Mouse (Mus musculus) liver, embryonic 13.5 days (tissue): ENCODE data around the gene Dleu7. TPM values are rescaled to one million over a fixed set of nuclear protein-coding genes. Genes with fewer than 3 reads are reported as not detected.

Experiments
- ATAC-seq: fragments of 200-750 bp; cut with Nextera tagmentation; 2 replicates; pipeline ENCODE4 v1.8.0; 2017; ENCODE audit warnings: low read depth, mild to moderate bottlenecking, moderate number of reproducible peaks, moderate library complexity
- DNase-seq: peaks from one replicate; pipeline ENCODE4 v3.0.0; 2022
- H3K27ac ChIP-seq: fragments of 300-500 bp; sonication (generic); 2 replicates; pipeline ENCODE4 v1.5.1; 2015; ENCODE audit warnings: moderate library complexity, mild to moderate bottlenecking, inconsistent platforms
- H3K27me3 ChIP-seq: fragments of 300-500 bp; sonication (generic); 2 replicates; pipeline ENCODE4 v1.6.1; 2015; ENCODE audit warnings: mild to moderate bottlenecking, inconsistent platforms
- H3K36me3 ChIP-seq: fragments of 300-500 bp; sonication (generic); 2 replicates; pipeline ENCODE4 v1.6.1; 2015; ENCODE audit warnings: mild to moderate bottlenecking, inconsistent platforms
- H3K4me1 ChIP-seq: fragments of 300-500 bp; sonication (generic); replicated peaks from 2 replicates; pipeline ENCODE4 v1.6.1; 2015; ENCODE audit warnings: inconsistent platforms
- H3K4me2 ChIP-seq: fragments of 300-500 bp; sonication (generic); 2 replicates; pipeline ENCODE4 v1.6.1; 2015; ENCODE audit warnings: inconsistent platforms, mild to moderate bottlenecking, moderate library complexity
- H3K4me3 ChIP-seq: fragments of 300-500 bp; sonication (generic); replicated peaks from 2 replicates; pipeline ENCODE4 v1.5.1; 2015; ENCODE audit warnings: mild to moderate bottlenecking, inconsistent platforms
- H3K9ac ChIP-seq: fragments of 300-500 bp; sonication (generic); 2 replicates; pipeline ENCODE4 v1.6.1; 2015; ENCODE audit warnings: mild to moderate bottlenecking, inconsistent platforms
- H3K9me3 ChIP-seq: fragments of 300-500 bp; sonication (generic); replicated peaks from 2 replicates; pipeline ENCODE4 v1.6.1; 2016; ENCODE audit warnings: inconsistent platforms
- WGBS: fragments of 180-500 bp; shearing (Covaris S2); methylation state at CpG from one replicate; pipeline ENCODE4 v1.1.7; 2015; ENCODE audit not compliant: insufficient replicate concordance; 5-methylcytosine and 5-hydroxymethylcytosine counted together
- polyA plus RNA-seq: library from polyadenylated mRNA; unstranded; fragments of >200 nt; fragmentation: Nextera tagmentation; extraction: Ambion mirVana; gene quantifications from 2 replicates; pipeline ENCODE4 v1.2.1, GENCODE M21; 2015

The Dleu7 gene
- polyA plus RNA-seq, 1 experiment from 2014 or later, result 0.14 TPM

DNA sequence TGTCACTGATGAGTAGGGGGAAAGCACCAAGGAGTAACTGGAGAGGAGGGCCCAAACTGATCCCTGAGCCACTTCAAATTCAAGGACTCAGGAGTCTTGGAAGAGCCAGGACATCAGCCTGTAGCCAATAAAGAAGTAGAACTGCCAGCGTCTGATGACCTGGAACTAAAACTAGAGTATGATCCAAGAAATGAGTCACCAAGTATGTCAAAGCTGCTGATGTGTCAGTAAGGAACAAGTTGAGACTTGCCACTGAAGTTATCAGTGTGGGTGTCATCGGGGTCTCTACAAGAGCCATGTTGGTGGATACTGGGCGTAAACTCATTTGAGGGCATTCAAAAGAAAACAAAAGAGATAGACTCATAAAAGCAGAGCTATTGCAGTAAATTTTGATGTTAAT, 19.2 kb downstream of the Dleu7 start:
- WGBS, result 77% methylated on average over 3 of the region's 3 CpGs

DNA sequence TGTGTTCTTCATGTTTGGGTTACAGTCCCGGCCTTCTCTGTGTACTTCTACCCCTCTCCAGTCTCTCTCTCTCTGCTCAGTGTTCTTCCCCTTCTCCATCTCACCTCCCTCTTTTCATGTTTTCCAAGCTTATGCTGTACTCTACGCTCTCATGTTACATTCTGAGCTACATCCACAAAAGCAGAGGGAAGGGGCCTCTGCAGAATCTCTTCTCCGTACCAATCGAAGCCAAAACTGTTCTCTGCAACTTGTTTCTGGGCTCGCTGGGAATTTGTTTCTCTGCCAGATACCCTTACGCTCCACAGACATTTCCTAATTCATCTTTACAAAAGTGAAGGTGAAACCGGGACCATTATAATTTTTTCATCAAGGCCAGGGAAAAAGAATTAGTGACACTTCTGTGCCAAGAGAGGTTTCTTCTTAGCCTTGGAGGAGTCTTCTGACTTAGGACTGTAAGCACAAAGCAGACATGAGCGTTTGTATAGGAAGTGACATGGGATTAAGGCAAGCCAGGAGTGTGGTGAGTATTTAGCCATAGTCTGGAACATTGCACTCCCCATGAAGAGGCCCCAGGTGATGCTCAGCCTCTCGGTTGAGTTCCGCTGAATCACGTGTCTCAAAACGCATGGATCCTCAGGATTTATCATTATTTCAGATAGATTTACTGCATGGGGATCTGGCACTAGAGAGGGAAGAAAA, 22.0 kb downstream of the Dleu7 start:
- Histone ChIP-seq H3K27ac (no peak overlapping the region), H3K27me3 (no peaks in the 10 kb centered on the region), H3K36me3 (no peaks in the 10 kb centered on the region), H3K9me3 (no peaks in the 10 kb centered on the region), H3K4me2 (no peak overlapping the region), H3K9ac (no peak overlapping the region), H3K4me1 (no peaks in the 10 kb centered on the region), H3K4me3 (no peak overlapping the region)
- WGBS, result 72% methylated on average over 12 of the region's 12 CpGs
- DNase-seq (no peak), ATAC-seq (no peak)

More for the DNA sequence above, 19.2 kb downstream of the Dleu7 start:
- Histone ChIP-seq H3K27ac (no peak overlapping the region), H3K4me3 (no peak overlapping the region), H3K9me3 (no peaks in the 10 kb centered on the region), H3K36me3 (no peaks in the 10 kb centered on the region), H3K4me1 (no peaks in the 10 kb centered on the region), H3K27me3 (no peaks in the 10 kb centered on the region), H3K9ac (no peak overlapping the region), H3K4me2 (no peak overlapping the region)
- ATAC-seq (no peak), DNase-seq (no peak)

DNA sequence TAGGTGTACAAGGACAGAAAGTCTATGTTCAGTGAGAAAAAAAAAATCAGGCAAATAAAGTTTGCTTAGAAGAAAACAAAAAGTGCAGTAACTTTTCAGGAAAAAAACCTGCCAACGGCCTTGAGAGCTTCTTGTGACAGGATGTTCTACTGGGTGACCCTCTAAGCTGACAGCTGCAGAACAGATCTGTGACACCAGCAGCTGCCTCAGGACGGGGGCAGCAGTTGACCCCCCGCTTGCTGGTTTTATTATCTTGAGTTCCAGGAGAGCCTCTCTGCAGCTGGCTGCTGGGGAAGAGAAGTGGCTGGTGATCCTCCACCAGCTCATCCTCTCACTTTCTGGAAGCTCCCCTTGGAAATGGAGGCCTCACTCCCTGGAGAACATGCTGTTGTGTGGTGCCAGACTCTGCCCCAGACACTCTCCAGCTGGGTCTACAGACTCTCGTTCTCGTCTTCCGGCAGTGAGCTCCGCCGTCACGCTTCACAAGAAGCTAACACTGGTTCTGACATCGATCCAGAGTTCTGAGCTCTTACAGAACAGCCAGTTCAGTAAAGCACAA, 33.8 kb downstream of the Dleu7 start:
- H3K9me3 ChIP-seq, result no peaks in the 10 kb centered on the region
- no peaks in the 10 kb centered on the region for H3K27me3 ChIP-seq
- H3K4me2 ChIP-seq, result no peak overlapping the region
- peaks cover 13% of the 10 kb centered on the region for H3K4me1 ChIP-seq
- H3K9ac ChIP-seq, result no peak overlapping the region
- no peak overlapping the region for H3K4me3 ChIP-seq
- WGBS, result 54% methylated on average over 10 of the region's 10 CpGs
- no peak overlapping the region for H3K27ac ChIP-seq
- no peaks in the 10 kb centered on the region for H3K36me3 ChIP-seq
- ATAC-seq (no peak), DNase-seq (no peak)

DNA sequence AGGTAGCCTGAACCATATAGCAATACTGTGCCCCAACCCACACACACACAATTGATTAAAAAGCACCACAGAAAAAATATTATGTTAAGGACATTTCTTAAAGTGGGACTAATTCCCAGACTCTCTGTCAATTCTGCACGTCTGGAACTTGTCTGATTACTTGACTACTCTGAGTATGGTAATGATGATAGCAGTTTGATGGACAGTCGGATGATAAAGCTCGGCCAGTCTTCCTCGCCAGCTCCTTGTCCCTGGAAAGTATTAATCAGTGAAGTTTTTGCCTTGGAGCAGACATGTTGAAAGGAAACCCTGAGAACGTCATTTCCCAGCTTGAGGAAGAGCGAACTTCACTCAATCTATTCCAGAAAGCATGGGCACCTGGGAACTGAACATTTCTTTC, 34.7 kb downstream of the Dleu7 start:
- Histone ChIP-seq H3K27ac (no peak overlapping the region), H3K36me3 (no peaks in the 10 kb centered on the region), H3K9ac (no peak overlapping the region), H3K4me1 (peaks cover 13% of the 10 kb centered on the region), H3K9me3 (no peaks in the 10 kb centered on the region), H3K27me3 (no peaks in the 10 kb centered on the region), H3K4me2 (no peak overlapping the region), H3K4me3 (no peak overlapping the region)
- WGBS, result 27% methylated on average over 6 of the region's 6 CpGs
- ATAC-seq (no peak), DNase-seq (no peak)

DNA sequence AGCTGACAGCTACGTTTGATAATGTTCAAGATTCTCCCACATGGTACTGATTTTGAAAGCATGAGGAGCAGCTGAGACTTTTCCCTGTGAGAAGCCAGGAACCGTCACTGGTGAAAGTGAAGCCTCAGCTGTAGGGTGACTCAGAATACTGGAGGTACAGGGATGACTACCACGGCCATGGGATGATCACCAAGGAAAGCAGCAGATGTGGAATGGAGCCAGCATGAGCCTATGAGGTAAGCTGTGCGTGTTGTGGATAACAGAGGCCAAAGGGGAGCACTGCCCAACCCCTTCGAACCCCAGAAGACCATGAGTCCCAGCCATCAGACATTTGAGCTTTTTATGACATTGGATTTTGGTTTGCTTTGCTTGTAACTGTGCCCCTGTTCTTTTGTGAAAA, 36.8 kb downstream of the Dleu7 start:
- no peak for ATAC-seq
- Histone ChIP-seq H3K4me2 (no peak overlapping the region), H3K27ac (no peak overlapping the region), H3K9ac (no peak overlapping the region), H3K9me3 (no peaks in the 10 kb centered on the region), H3K27me3 (no peaks in the 10 kb centered on the region), H3K36me3 (no peaks in the 10 kb centered on the region), H3K4me1 (peaks cover 13% of the 10 kb centered on the region), H3K4me3 (no peak overlapping the region)
- WGBS, result 62% methylated on average over 5 of the region's 5 CpGs
- no peak for DNase-seq

DNA sequence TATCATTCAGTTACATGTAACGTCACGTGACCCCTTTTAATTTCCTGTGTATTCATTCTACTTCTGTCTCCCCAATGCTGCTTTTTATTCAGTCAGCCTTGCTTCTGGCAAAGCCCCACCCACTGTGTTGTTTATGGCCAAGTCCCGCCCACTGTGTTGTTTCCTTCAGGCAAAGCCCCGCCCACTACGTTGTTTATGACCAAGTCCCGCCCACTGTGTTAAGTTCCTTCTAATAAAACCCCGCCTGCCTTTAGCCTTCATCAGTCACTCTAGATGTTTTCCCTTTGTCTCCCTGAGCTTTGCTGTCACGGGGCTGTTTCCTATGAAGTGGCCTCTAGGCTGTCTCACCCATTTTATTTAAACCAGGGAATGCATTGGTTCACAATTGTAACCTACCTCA, 38.5 kb downstream of the Dleu7 start:
- H3K9me3 ChIP-seq, result no peaks in the 10 kb centered on the region
- peaks cover 13% of the 10 kb centered on the region for H3K4me1 ChIP-seq
- H3K9ac ChIP-seq, result no peak overlapping the region
- H3K36me3 ChIP-seq, result no peaks in the 10 kb centered on the region
- no peak overlapping the region for H3K4me2 ChIP-seq
- WGBS, result 49% methylated on average over 8 of the region's 8 CpGs
- ATAC-seq, result no peak
- peak; percentile 3 for DNase-seq
- no peaks in the 10 kb centered on the region for H3K27me3 ChIP-seq
- no peak overlapping the region for H3K4me3 ChIP-seq
- no peak overlapping the region for H3K27ac ChIP-seq

DNA sequence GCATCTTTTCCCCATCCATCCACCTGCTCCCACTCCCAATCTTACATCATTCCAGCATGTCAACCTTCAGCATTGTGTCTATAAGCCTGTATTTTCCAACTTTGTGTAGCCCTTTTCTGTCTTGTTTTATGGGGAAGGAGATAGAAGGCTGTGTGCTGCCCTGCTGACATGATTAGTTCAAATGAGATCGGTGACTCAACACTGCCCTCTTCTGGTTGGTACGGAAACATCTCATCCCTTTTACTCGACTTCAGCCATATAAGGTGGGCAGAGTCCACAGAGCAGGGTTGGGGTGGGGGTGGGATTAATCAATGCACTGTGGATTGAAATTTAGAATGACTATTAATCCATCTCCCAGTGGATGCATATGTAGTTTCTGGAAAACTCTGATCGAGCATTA, 40.8 kb downstream of the Dleu7 start:
- 6% methylated on average over 4 of the region's 4 CpGs for WGBS
- Histone ChIP-seq H3K4me3 (no peak overlapping the region), H3K36me3 (no peaks in the 10 kb centered on the region), H3K27ac (no peak overlapping the region), H3K9me3 (no peaks in the 10 kb centered on the region), H3K27me3 (no peaks in the 10 kb centered on the region), H3K4me2 (no peak overlapping the region), H3K4me1 (no peaks in the 10 kb centered on the region), H3K9ac (no peak overlapping the region)
- ATAC-seq (no peak), DNase-seq (peak; percentile 13)

DNA sequence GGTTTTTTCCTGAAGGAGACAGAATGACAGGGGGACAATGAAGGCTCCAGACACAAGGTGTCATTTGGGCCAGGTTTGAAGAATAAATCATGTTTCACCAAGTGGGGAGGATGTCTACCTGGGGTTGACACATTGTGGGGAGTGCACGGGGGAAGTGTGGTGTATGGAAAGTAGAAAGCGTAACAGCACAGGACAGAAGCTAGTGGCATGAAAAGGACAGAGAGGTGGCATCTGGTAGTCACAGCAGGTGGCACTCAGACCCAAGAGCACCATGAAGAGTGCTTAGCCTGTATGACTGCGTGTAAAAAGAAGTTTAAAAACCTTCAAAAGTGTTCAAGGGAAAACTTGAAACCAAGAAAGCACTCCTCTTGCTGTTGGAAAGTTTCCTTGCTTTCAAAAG, 42.8 kb downstream of the Dleu7 start:
- Histone ChIP-seq H3K4me2 (no peak overlapping the region), H3K9me3 (no peaks in the 10 kb centered on the region), H3K4me1 (no peaks in the 10 kb centered on the region; the same call in 1 of the 2 replicates), H3K27me3 (no peaks in the 10 kb centered on the region), H3K4me3 (no peak overlapping the region), H3K27ac (no peak overlapping the region), H3K9ac (no peak overlapping the region), H3K36me3 (no peaks in the 10 kb centered on the region)
- WGBS, result 62% methylated on average over 3 of the region's 3 CpGs
- ATAC-seq, result no peak
- no peak for DNase-seq

DNA sequence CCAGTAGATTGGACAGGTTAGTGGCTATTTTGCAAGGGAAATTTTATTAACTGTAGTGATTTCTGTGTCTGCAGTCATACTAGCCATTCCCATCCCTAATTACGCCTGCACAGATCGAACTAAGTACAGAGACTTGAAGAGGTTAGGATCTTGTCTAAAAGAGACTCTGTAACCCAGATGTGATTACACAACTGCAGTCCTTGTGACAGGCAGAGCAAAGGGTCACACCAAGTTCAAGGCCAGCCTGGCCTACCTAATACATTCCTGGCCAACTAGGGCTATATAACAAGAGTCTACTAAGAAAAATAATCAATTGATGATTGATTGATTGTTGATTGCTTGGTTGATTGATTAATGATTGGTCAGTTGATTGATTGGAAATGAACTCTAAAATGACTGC, 43.6 kb downstream of the Dleu7 start:
- no peaks in the 10 kb centered on the region for H3K9me3 ChIP-seq
- WGBS, result 77% methylated on average over 2 of the region's 2 CpGs
- no peak overlapping the region for H3K27ac ChIP-seq
- DNase-seq (no peak), ATAC-seq (no peak)
- no peaks in the 10 kb centered on the region for H3K27me3 ChIP-seq
- H3K9ac ChIP-seq, result no peak overlapping the region
- H3K4me3 ChIP-seq, result no peak overlapping the region
- no peak overlapping the region for H3K4me2 ChIP-seq
- no peaks in the 10 kb centered on the region for H3K36me3 ChIP-seq
- no peaks in the 10 kb centered on the region; the same call in 1 of the 2 replicates for H3K4me1 ChIP-seq

DNA sequence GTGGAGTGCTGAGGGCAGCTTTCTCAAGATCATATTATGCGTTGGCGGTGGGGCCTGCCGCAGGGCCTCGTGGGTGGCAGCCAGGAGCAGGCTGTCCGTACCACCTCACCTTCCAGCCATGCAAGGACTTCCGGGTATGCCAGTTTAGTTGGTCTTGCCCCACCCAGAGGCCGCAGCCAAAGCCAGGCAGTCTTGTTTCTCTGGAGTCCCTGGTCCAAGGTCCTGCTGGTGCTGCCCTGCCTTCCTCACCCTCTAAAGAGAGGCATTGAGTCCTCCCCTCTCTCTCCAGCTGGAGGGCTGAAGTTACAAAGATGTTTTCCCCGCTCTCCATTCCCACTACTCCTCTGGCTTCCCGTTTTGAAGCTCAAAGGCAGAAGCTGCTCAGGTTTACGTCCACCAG, 44.1 kb downstream of the Dleu7 start:
- no peak overlapping the region for H3K4me2 ChIP-seq
- H3K4me1 ChIP-seq, result no peaks in the 10 kb centered on the region; the same call in 1 of the 2 replicates
- no peak overlapping the region for H3K27ac ChIP-seq
- H3K36me3 ChIP-seq, result no peaks in the 10 kb centered on the region
- H3K4me3 ChIP-seq, result no peak overlapping the region
- no peak overlapping the region for H3K9ac ChIP-seq
- H3K9me3 ChIP-seq, result no peaks in the 10 kb centered on the region
- H3K27me3 ChIP-seq, result no peaks in the 10 kb centered on the region
- no peak for ATAC-seq
- 70% methylated on average over 10 of the region's 10 CpGs for WGBS
- no peak for DNase-seq

DNA sequence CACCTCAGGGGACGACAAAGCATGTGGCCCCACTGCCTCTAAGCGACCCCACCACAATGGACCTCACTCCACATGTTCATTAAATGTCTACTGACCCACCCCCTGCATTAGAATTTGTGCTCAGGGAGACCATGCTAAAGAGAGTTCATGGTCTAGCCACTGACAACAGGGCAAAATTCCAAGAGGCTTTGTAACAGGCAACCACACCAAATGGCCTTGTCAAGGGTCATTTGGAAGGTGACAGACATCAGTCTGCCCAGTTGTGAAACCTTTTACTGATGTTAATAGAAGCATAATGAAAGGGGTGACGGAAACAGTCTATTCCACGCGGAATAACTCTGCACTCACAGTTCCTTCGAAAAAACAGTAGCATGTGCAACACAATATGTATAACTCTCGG, 44.5 kb downstream of the Dleu7 start:
- no peak overlapping the region for H3K4me2 ChIP-seq
- H3K4me1 ChIP-seq, result no peaks in the 10 kb centered on the region; the same call in 1 of the 2 replicates
- H3K4me3 ChIP-seq, result no peak overlapping the region
- ATAC-seq (no peak), DNase-seq (no peak)
- no peaks in the 10 kb centered on the region for H3K36me3 ChIP-seq
- H3K9me3 ChIP-seq, result no peaks in the 10 kb centered on the region
- H3K9ac ChIP-seq, result no peak overlapping the region
- H3K27me3 ChIP-seq, result no peaks in the 10 kb centered on the region
- WGBS, result 75% methylated on average over 7 of the region's 7 CpGs
- no peak overlapping the region for H3K27ac ChIP-seq

DNA sequence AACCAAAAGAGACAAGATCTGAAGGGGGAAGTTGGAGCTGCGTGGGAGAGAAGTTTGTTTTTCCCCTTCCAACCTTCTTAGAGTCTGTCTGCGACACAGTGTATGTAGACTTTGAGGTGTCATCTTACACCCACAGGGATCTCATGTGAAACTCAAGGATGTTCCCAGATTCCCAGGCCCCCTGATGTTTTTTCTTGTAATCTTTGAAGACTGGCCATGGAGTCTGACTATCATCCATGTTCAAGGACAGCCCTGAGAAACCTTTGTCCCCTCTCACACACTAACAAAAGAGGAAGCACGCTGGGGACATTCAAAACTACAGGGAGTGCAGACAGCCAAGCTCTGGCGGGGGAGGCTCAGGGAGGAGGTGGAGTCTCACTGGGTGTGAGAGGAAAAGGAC, 47.3 kb downstream of the Dleu7 start:
- H3K4me2 ChIP-seq, result no peak overlapping the region
- no peak for ATAC-seq
- no peak overlapping the region for H3K9ac ChIP-seq
- H3K4me1 ChIP-seq, result no peaks in the 10 kb centered on the region; the same call in 1 of the 2 replicates
- no peaks in the 10 kb centered on the region for H3K27me3 ChIP-seq
- no peak for DNase-seq
- no peak overlapping the region for H3K4me3 ChIP-seq
- H3K9me3 ChIP-seq, result no peaks in the 10 kb centered on the region
- no peak overlapping the region for H3K27ac ChIP-seq
- 11% methylated on average over 4 of the region's 4 CpGs for WGBS
- H3K36me3 ChIP-seq, result no peaks in the 10 kb centered on the region
